ENCODE assay signal across 21 mouse cellular contexts in the genomic region with DNA sequence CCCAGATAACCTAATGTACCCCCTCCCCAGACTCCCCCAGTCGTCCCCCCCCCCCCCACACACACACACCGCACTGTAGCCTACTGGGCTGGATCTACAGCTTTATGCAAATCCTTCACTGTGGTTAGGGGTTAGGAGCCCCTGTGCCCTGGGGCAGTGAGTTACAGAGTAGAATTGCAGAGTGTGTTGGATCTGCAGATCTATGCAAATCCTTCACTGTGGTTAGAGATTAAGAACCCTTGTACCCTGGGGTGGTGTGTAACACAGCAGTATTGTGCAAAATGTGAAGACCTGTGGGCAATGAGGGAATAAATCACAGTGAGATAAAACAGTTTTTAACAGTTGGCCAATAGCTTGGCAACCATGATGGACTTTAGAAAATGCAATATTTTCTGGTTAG. TPM values are rescaled to one million over a fixed set of nuclear protein-coding genes. Genes with fewer than 3 reads are reported as not detected.
DNase-seq lines count a peak whose midpoint lies in the region; ATAC-seq lines count a peak whose summit lies in the region.
"Had no signal": no experiment of that assay in that cellular context is flagged by ENCODE, and none has a peak within 500 bp of the region (broad histone marks: within the 10 kb centered on the region; RNA-seq: fewer than 3 reads in every experiment).

No protein-coding gene starts in this region.

- ATAC-seq in midbrain, embryonic 13.5 days: peak; percentile 80
- ATAC-seq in liver, embryonic 12.5 days: no peak
- no peak for ATAC-seq in hindbrain, embryonic 11.5 days (ENCODE audit: low FRiP score)
- no peak for ATAC-seq in inflammation-experienced regulatory T-cells, adult 6 months
- ATAC-seq: CD4-positive, CD25-positive, alpha-beta regulatory T cell, adult 4 months; forebrain, embryonic 16.5 days had no signal

- H3K9me3 ChIP-seq in midbrain, embryonic 13.5 days: no peaks in the 10 kb centered on the region
- no peaks in the 10 kb centered on the region for H3K9me3 ChIP-seq in midbrain, embryonic 10.5 days (replicated peaks)
- no peaks in the 10 kb centered on the region for H3K9me3 ChIP-seq in liver, embryonic 12.5 days (replicated peaks)
- H3K9me3 ChIP-seq in hindbrain, embryonic 11.5 days (ENCODE audit: control insufficient read depth, low read length): no peaks in the 10 kb centered on the region
- H3K9me3 ChIP-seq: heart, embryonic 10.5 days; hindbrain, embryonic 15.5 days; limb, embryonic 12.5 days; lung, embryonic 15.5 days had no signal

- no peak overlapping the region for H3K4me2 ChIP-seq in midbrain, embryonic 13.5 days (replicated peaks)
- H3K4me2 ChIP-seq in liver, embryonic 12.5 days: no peak overlapping the region
- no peak overlapping the region for H3K4me2 ChIP-seq in hindbrain, embryonic 11.5 days (replicated peaks; ENCODE audit: low read depth, low read length)
- H3K4me2 ChIP-seq: hindbrain, embryonic 15.5 days; limb, embryonic 12.5 days; lung, embryonic 15.5 days had no signal

- H3K27ac ChIP-seq in midbrain, embryonic 13.5 days: no peak overlapping the region
- H3K27ac ChIP-seq in midbrain, embryonic 10.5 days (replicated peaks): no peak overlapping the region
- H3K27ac ChIP-seq in liver, embryonic 12.5 days: 0 out of 2 replicates have a peak overlapping the region, but pooled peaks have one; percentile 25
- H3K27ac ChIP-seq in hindbrain, embryonic 11.5 days (ENCODE audit: low read depth, low read length): no peak overlapping the region
- H3K27ac ChIP-seq: heart, embryonic 10.5 days; hindbrain, embryonic 15.5 days; limb, embryonic 12.5 days; lung, embryonic 15.5 days had no signal

- H3K4me3 ChIP-seq in midbrain, embryonic 13.5 days (replicated peaks): no peak overlapping the region
- H3K4me3 ChIP-seq in midbrain, embryonic 10.5 days: no peak overlapping the region
- H3K4me3 ChIP-seq in liver, embryonic 12.5 days: no peak overlapping the region
- H3K4me3 ChIP-seq in hindbrain, embryonic 11.5 days (ENCODE audit: low read depth, low read length): no peak overlapping the region
- H3K4me3 ChIP-seq: heart, embryonic 10.5 days; hindbrain, embryonic 15.5 days; limb, embryonic 12.5 days; lung, embryonic 15.5 days had no signal

- 10% methylated on average over 2 of the region's 2 CpGs for WGBS in midbrain, embryonic 13.5 days
- 16% methylated on average over 2 of the region's 2 CpGs for WGBS in midbrain, embryonic 10.5 days
- 22% methylated on average over 2 of the region's 2 CpGs for WGBS in liver, embryonic 12.5 days (ENCODE audit: insufficient replicate concordance)
- 23% methylated on average over 2 of the region's 2 CpGs for WGBS in hindbrain, embryonic 11.5 days

- peaks cover 10% of the 10 kb centered on the region; the same call in 1 of the 2 replicates for H3K4me1 ChIP-seq in midbrain, embryonic 13.5 days (replicated peaks)
- H3K4me1 ChIP-seq in midbrain, embryonic 10.5 days: peaks cover 14% of the 10 kb centered on the region
- H3K4me1 ChIP-seq in liver, embryonic 12.5 days: peaks cover 30% of the 10 kb centered on the region
- H3K4me1 ChIP-seq in hindbrain, embryonic 11.5 days (replicated peaks; ENCODE audit: control insufficient read depth, insufficient read depth, low read length): no peaks in the 10 kb centered on the region
- H3K4me1 ChIP-seq: hindbrain, embryonic 15.5 days; limb, embryonic 12.5 days; lung, embryonic 15.5 days had no signal

- no peaks in the 10 kb centered on the region for H3K36me3 ChIP-seq in midbrain, embryonic 13.5 days
- H3K36me3 ChIP-seq in midbrain, embryonic 10.5 days: no peaks in the 10 kb centered on the region
- no peaks in the 10 kb centered on the region for H3K36me3 ChIP-seq in liver, embryonic 12.5 days
- H3K36me3 ChIP-seq in hindbrain, embryonic 11.5 days (ENCODE audit: control insufficient read depth, insufficient read depth, low read length): no peaks in the 10 kb centered on the region
- H3K36me3 ChIP-seq: heart, embryonic 10.5 days; hindbrain, embryonic 15.5 days; limb, embryonic 12.5 days; lung, embryonic 15.5 days had no signal

- H3K27me3 ChIP-seq in midbrain, embryonic 13.5 days: no peaks in the 10 kb centered on the region
- no peaks in the 10 kb centered on the region for H3K27me3 ChIP-seq in midbrain, embryonic 10.5 days (ENCODE audit: low read depth, poor library complexity, severe bottlenecking)
- no peaks in the 10 kb centered on the region for H3K27me3 ChIP-seq in liver, embryonic 12.5 days (replicated peaks)
- H3K27me3 ChIP-seq in hindbrain, embryonic 11.5 days (ENCODE audit: control insufficient read depth, insufficient read depth, low read length): no peaks in the 10 kb centered on the region
- H3K27me3 ChIP-seq: hindbrain, embryonic 15.5 days; limb, embryonic 12.5 days; lung, embryonic 15.5 days had no signal

- DNase-seq in midbrain, embryonic 10.5 days (ENCODE audit: low spot score): no peak
- DNase-seq in kidney, adult 9 months: peak; percentile 72
- DNase-seq in hindbrain, embryonic 11.5 days (ENCODE audit: low spot score): no peak
- DNase-seq in layer of hippocampus, postnatal 10 days (ENCODE audit: low spot score in 2 of 2): no peak
- DNase-seq: adrenal gland, postnatal 25 days; cerebellum, adult 9-10 months; heart, postnatal 14 days had no signal

- no peak overlapping the region for H3K9ac ChIP-seq in midbrain, embryonic 13.5 days (replicated peaks)
- no peak overlapping the region for H3K9ac ChIP-seq in liver, embryonic 12.5 days
- no peak overlapping the region for H3K9ac ChIP-seq in hindbrain, embryonic 11.5 days (ENCODE audit: low read depth, low read length)
- H3K9ac ChIP-seq: hindbrain, embryonic 15.5 days; limb, embryonic 12.5 days; lung, embryonic 15.5 days had no signal

RNA-seq across cellular contexts. Expression of gene Gm8439, which starts 10.4 kb away (rescaled TPM):
- polyA plus RNA-seq in midbrain, embryonic 13.5 days (2015; fragmentation: Nextera tagmentation; extraction: Ambion mirVana): not detected in 2 replicates
- not detected in 2 replicates for polyA plus RNA-seq in midbrain, embryonic 10.5 days (2016; fragmentation: Nextera tagmentation; extraction: Ambion mirVana)
- polyA plus RNA-seq in liver, embryonic 12.5 days (2016; fragmentation: Nextera tagmentation; extraction: Ambion mirVana): not detected in 2 replicates
- polyA plus RNA-seq in hindbrain, embryonic 11.5 days (2014; fragmentation: Nextera tagmentation; extraction: Ambion mirVana): not detected in 2 replicates
- not detected for total RNA-seq in layer of hippocampus, postnatal 10 days (2021)
- not detected for polyA plus RNA-seq in inflammation-experienced regulatory T-cells, adult 6 months (2017; shearing (Covaris generic))
- total RNA-seq: adrenal gland, postnatal 25 days; gastrocnemius, adult 8-10 months; heart, postnatal 14 days; left cerebral cortex, adult 18-20 months; megakaryocyte progenitor cell, adult 5-6 weeks had no signal
- polyA plus RNA-seq: forebrain, embryonic 16.5 days; hindbrain, embryonic 15.5 days; large intestine, adult 2 months; limb, embryonic 12.5 days; lung, embryonic 15.5 days; urinary bladder, adult 2 months had no signal

RNA-seq across cellular contexts. Expression of gene Ctps, which starts 28.8 kb away (rescaled TPM):
- 79.5 and 83.0 TPM in 2 replicates for polyA plus RNA-seq in midbrain, embryonic 13.5 days (2015; fragmentation: Nextera tagmentation; extraction: Ambion mirVana)
- polyA plus RNA-seq in midbrain, embryonic 10.5 days (2016; fragmentation: Nextera tagmentation; extraction: Ambion mirVana): 131 and 142 TPM in 2 replicates
- 75.0 and 75.8 TPM in 2 replicates for polyA plus RNA-seq in liver, embryonic 12.5 days (2016; fragmentation: Nextera tagmentation; extraction: Ambion mirVana)
- polyA plus RNA-seq in hindbrain, embryonic 11.5 days (2014; fragmentation: Nextera tagmentation; extraction: Ambion mirVana): 118 and 138 TPM in 2 replicates
- 10 to 100 TPM; 55.6 to 58.3 TPM for total RNA-seq in layer of hippocampus, postnatal 10 days (2021)
- 10 to 100 TPM; 12.5 to 20.2 (median 18.8) TPM for polyA plus RNA-seq in inflammation-experienced regulatory T-cells, adult 6 months (2017; shearing (Covaris generic))
